Mouse (Mus musculus) left cerebral cortex, adult 2 months (tissue): ENCODE measurements around the gene Sike1. TPM values are rescaled to one million over a fixed set of nuclear protein-coding genes. Genes with fewer than 3 reads are reported as not detected.

Experiments
- DNase-seq, 2 experiments: peaks; one replicate each; pipeline ENCODE4 v3.0.0; 2021 to 2022; ENCODE audit warnings: low spot score in 2 of 2, mixed read lengths in 1 of 2; ENCODE audit errors: extremely low spot score in 1 of 2
- H3K27ac ChIP-seq: fragments of 200-600 bp; 2 replicates; pipeline ENCODE4 v1.8.1; 2022
- H3K4me3 ChIP-seq: fragments of 200-600 bp; 2 replicates; pipeline ENCODE4 v1.8.1; 2022
- CTCF ChIP-seq: fragments of 200-600 bp; IDR thresholded peaks from 2 replicates; pipeline ENCODE4 v1.8.1; 2022; ENCODE audit warnings: antibody characterized with exemption, mild to moderate bottlenecking, moderate library complexity
- intact Hi-C: fragments of 180-260 bp; cut with DNase I; formaldehyde crosslinking; loops from one replicate; pipeline ENCODE4 v1.15.1; 2025
- long read RNA-seq, 2 experiments: library from polyadenylated mRNA; stranded (forward); transcript quantifications; one replicate each; pipeline ENCODE4 v2.0.0; 2021; ENCODE audit warnings: borderline mapping rate in 2 of 2
- total RNA-seq, 2 experiments: library from RNA; stranded (reverse); gene quantifications; 2 replicates each; pipeline ENCODE4 v1.2.3; 2021

Gene Sike1
- total RNA-seq: 10 to 100 TPM; 69.9 to 78.3 TPM
- long read RNA-seq, experiment 1, full-length matches to known transcripts: 25 of 33 reads
- long read RNA-seq, experiment 1, partial matches to known transcripts: 1 of 33 reads
- long read RNA-seq, experiment 1, other reads (novel, unspliced or antisense): 7 of 33 reads
- long read RNA-seq, experiment 2, full-length matches to known transcripts: 21 of 29 reads
- long read RNA-seq, experiment 2, partial matches to known transcripts: 1 of 29 reads
- long read RNA-seq, experiment 2, other reads (novel, unspliced or antisense): 7 of 29 reads

GRCm38 (mm10) chr3:102995605-102996321 is at the start of gene Sike1:
TSS of gene Sike1 (plus strand) at chr3:102995708.
- DNase-seq: peak; percentile 93 to 96

GRCm38 (mm10) chr3:102946312-102946711 is 49.2 kb upstream of the Sike1 start:
- Histone ChIP-seq H3K27ac (no peak overlapping the region), H3K4me3 (no peak overlapping the region)
- no peak for TF ChIP-seq CTCF
- intact Hi-C loops: no loop called here
- no peak for DNase-seq

More at GRCm38 (mm10) chr3:102995605-102996321, at the start of gene Sike1:
- no peak for TF ChIP-seq CTCF
- intact Hi-C loops: loop anchor here (1.0 to 10.0 kb wide), 2 partner anchors 25 to 281 kb away; partner anchors contain the start of gene Csde1
- Histone ChIP-seq H3K4me3 (peak within 1 kb of the TSS; percentile 66), H3K27ac (peak within 1 kb of the TSS; percentile 90)

- intact Hi-C loops: no loop called here
- no peak for DNase-seq
- H3K4me3 ChIP-seq: no peak overlapping the region
- TF ChIP-seq CTCF: no peak
- H3K27ac ChIP-seq: no peak overlapping the region
Measured at GRCm38 (mm10) chr3:102946861-102947260, 48.6 kb upstream of the Sike1 start.

GRCm38 (mm10) chr3:102954476-102954875 is 41.0 kb upstream of the Sike1 start:
- Histone ChIP-seq H3K27ac (no peak overlapping the region), H3K4me3 (no peak overlapping the region)
- TF ChIP-seq CTCF: no peak
- DNase-seq: no peak
- intact Hi-C loops: no loop called here

- intact Hi-C loops: no loop called here
- Histone ChIP-seq H3K27ac (no peak overlapping the region), H3K4me3 (no peak overlapping the region)
- no peak for DNase-seq
- TF ChIP-seq CTCF: no peak
Measured at GRCm38 (mm10) chr3:102955143-102955542, 40.4 kb upstream of the Sike1 start.

- intact Hi-C loops: no loop called here
- Histone ChIP-seq H3K27ac (no peak overlapping the region), H3K4me3 (no peak overlapping the region)
- TF ChIP-seq CTCF: no peak
- no peak for DNase-seq
Measured at GRCm38 (mm10) chr3:102955596-102955995, 39.9 kb upstream of the Sike1 start.

GRCm38 (mm10) chr3:102964033-102964432 is 31.5 kb upstream of the Sike1 start, which contains the start of gene Nr1h5:
TSS of gene Nr1h5 (minus strand) at chr3:102964133.
- DNase-seq: no peak
- no peak for TF ChIP-seq CTCF
- H3K27ac ChIP-seq: no peak within 1 kb of the TSS
- intact Hi-C loops: no loop called here
- no peak within 1 kb of the TSS for H3K4me3 ChIP-seq

- DNase-seq: no peak
- TF ChIP-seq CTCF: no peak
- no peak overlapping the region for H3K4me3 ChIP-seq
- no peak overlapping the region for H3K27ac ChIP-seq
- intact Hi-C loops: no loop called here
Measured at GRCm38 (mm10) chr3:102970067-102970466, 25.4 kb upstream of the Sike1 start.

- Histone ChIP-seq H3K4me3 (no peak overlapping the region), H3K27ac (no peak overlapping the region)
- no peak for DNase-seq
- intact Hi-C loops: no loop called here
- TF ChIP-seq CTCF: no peak
Measured at GRCm38 (mm10) chr3:102970508-102970907, 25.0 kb upstream of the Sike1 start.

GRCm38 (mm10) chr3:102976906-102977305 is 18.6 kb upstream of the Sike1 start:
- Histone ChIP-seq H3K4me3 (no peak overlapping the region), H3K27ac (no peak overlapping the region)
- intact Hi-C loops: no loop called here
- TF ChIP-seq CTCF: no peak
- no peak for DNase-seq

GRCm38 (mm10) chr3:102979550-102980348 is 15.8 kb upstream of the Sike1 start:
- no peak; the same call in 1 of the 2 replicates for TF ChIP-seq CTCF
- no peak for DNase-seq
- no peak overlapping the region for H3K4me3 ChIP-seq
- intact Hi-C loops: no loop called here
- H3K27ac ChIP-seq: no peak overlapping the region

GRCm38 (mm10) chr3:102980349-102980736 is 15.2 kb upstream of the Sike1 start:
- TF ChIP-seq CTCF: no peak
- DNase-seq: no peak
- Histone ChIP-seq H3K4me3 (no peak overlapping the region), H3K27ac (no peak overlapping the region)
- intact Hi-C loops: no loop called here
